Mouse (Mus musculus) myocyte (in vitro differentiated cells): ENCODE data around the gene Lipt2. TPM values are rescaled to one million over a fixed set of nuclear protein-coding genes. Genes with fewer than 3 reads are reported as not detected.
A peak's percentile ranks its signal among the peaks of the same experiment; 100 is the strongest.

ENCODE experiments used
- H3K27me3 ChIP-seq: one replicate; pipeline ENCODE4 v1.6.1; 2011; ENCODE audit not compliant: control insufficient read depth, insufficient read depth, insufficient read length
- H3K36me3 ChIP-seq: one replicate; pipeline ENCODE4 v1.6.1; 2011; ENCODE audit not compliant: control insufficient read depth, insufficient read depth
- H3K4me2 ChIP-seq: one replicate; pipeline ENCODE4 v1.6.1; 2011; ENCODE audit warnings: low read depth, control low read depth
- H3K4me3 ChIP-seq: one replicate; pipeline ENCODE4 v1.5.1; 2011; ENCODE audit warnings: mild to moderate bottlenecking, control low read depth, moderate library complexity
- H3K79me2 ChIP-seq: one replicate; pipeline ENCODE4 v1.6.1; 2011; ENCODE audit not compliant: control insufficient read depth, insufficient read depth
- H3ac ChIP-seq: one replicate; pipeline ENCODE4 v1.6.1; 2011; ENCODE audit not compliant: control insufficient read depth, insufficient read length
- CEBPB ChIP-seq: IDR thresholded peaks from 2 replicates; pipeline ENCODE4 v1.6.1; 2011; ENCODE audit warnings: mild to moderate bottlenecking, moderate library complexity; ENCODE audit not compliant: poor library complexity, insufficient read depth, severe bottlenecking
- E2F4 ChIP-seq: IDR thresholded peaks from one replicate; pipeline ENCODE4 v1.6.1; 2011; ENCODE audit warnings: mild to moderate bottlenecking, control low read depth, moderate library complexity; ENCODE audit not compliant: insufficient read depth
- MAX ChIP-seq: IDR thresholded peaks from one replicate; pipeline ENCODE4 v1.6.1; 2011; ENCODE audit warnings: low read depth, mild to moderate bottlenecking, control low read depth
- MYOD1 ChIP-seq, 3 experiments: IDR thresholded peaks; one replicate each; pipeline ENCODE4 v1.6.1; 2011; ENCODE audit warnings: control low read depth in 2 of 3, low read depth in 2 of 3, mild to moderate bottlenecking in 2 of 3, moderate library complexity in 1 of 3; ENCODE audit not compliant: insufficient read length in 2 of 3, control insufficient read depth in 1 of 3
- MYOG ChIP-seq, 3 experiments: IDR thresholded peaks; one replicate each; pipeline ENCODE4 v1.6.1; 2011; ENCODE audit warnings: control low read depth in 2 of 3, low read depth in 2 of 3, mild to moderate bottlenecking in 2 of 3; ENCODE audit not compliant: insufficient read length in 2 of 3, control insufficient read depth in 1 of 3, insufficient read depth in 1 of 3
- POLR2A ChIP-seq: IDR thresholded peaks from one replicate; pipeline ENCODE4 v1.6.1; 2011; ENCODE audit warnings: low read depth, mild to moderate bottlenecking, control low read depth, moderate library complexity; ENCODE audit not compliant: insufficient read length
- POLR2AphosphoS2 ChIP-seq: IDR thresholded peaks from one replicate; pipeline ENCODE4 v1.6.1; 2011; ENCODE audit warnings: low read depth, control low read depth; ENCODE audit not compliant: insufficient read length
- REST ChIP-seq: IDR thresholded peaks from one replicate; pipeline ENCODE4 v1.6.1; 2011; ENCODE audit warnings: mild to moderate bottlenecking, control low read depth, moderate library complexity; ENCODE audit not compliant: insufficient read depth, insufficient read length
- SRF ChIP-seq: IDR thresholded peaks from one replicate; pipeline ENCODE4 v1.6.1; 2011; ENCODE audit warnings: low read depth; ENCODE audit not compliant: control insufficient read depth, insufficient read length
- TCF12 ChIP-seq: IDR thresholded peaks from one replicate; pipeline ENCODE4 v1.6.1; 2011; ENCODE audit warnings: mild to moderate bottlenecking, control low read depth; ENCODE audit not compliant: poor library complexity, insufficient read depth, severe bottlenecking
- TCF3 ChIP-seq: IDR thresholded peaks from one replicate; pipeline ENCODE4 v1.6.1; 2011; ENCODE audit warnings: low read depth, control low read depth; ENCODE audit not compliant: insufficient read length
- USF1 ChIP-seq: IDR thresholded peaks from one replicate; pipeline ENCODE4 v1.6.1; 2011; ENCODE audit warnings: low read depth, mild to moderate bottlenecking, control low read depth, moderate library complexity
- polyA plus RNA-seq: library from polyadenylated mRNA; unstranded; fragments of >200 nt; fragmentation: generic; extraction: Trizol; gene quantifications from one replicate; pipeline ENCODE4 v1.2.1, GENCODE M21; 2012; ENCODE audit warnings: missing spikeins

The Lipt2 gene
- polyA plus RNA-seq, 1 experiment: 3.1 TPM

DNA sequence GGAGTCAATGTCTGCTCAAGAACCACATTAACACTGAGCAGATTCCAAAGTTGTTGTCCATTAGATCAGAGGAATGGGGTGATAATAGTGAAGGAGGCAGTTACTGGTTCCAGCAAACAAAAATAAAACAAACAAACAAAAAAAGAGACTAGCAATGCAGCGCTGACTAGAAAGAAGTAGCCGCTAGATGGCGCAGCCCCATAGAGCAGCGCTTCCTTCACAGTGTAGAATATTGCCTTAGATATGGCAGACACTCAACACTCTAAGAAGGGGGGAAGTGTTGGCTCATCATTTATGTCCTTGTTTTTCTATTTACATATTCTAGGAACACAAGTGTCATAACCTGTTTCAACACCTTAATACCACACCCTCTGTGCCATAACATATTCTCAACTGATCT is 31.7 kb downstream of the Lipt2 start:
- Histone ChIP-seq H3K4me3 (no peak overlapping the region), H3K79me2 (no peaks in the 10 kb centered on the region), H3K27me3 (peaks cover 12% of the 10 kb centered on the region), H3ac (no peak overlapping the region), H3K36me3 (no peaks in the 10 kb centered on the region), H3K4me2 (peak overlapping the region; percentile 14)
- TF ChIP-seq TCF3: no peak
- no peak for TF ChIP-seq MYOD1 (IDR thresholded peaks at IDR 0.05; ENCODE audit: control insufficient read depth in 1 of 3, insufficient read length in 2 of 3, low read depth in 2 of 3)
- TF ChIP-seq POLR2A: no peak
- TF ChIP-seq CEBPB: no peak
- no peak for TF ChIP-seq SRF
- TF ChIP-seq MAX: no peak
- TF ChIP-seq USF1: no peak
- no peak for TF ChIP-seq REST
- no peak for TF ChIP-seq E2F4

- no peaks in the 10 kb centered on the region for H3K36me3 ChIP-seq
- no peak overlapping the region for H3K4me3 ChIP-seq
- TF ChIP-seq TCF12: no peak
- no peak for TF ChIP-seq MYOD1 (IDR thresholded peaks at IDR 0.05; ENCODE audit: control insufficient read depth in 1 of 3, insufficient read length in 2 of 3, low read depth in 2 of 3)
- no peak for TF ChIP-seq REST
- no peak for TF ChIP-seq MYOG (IDR thresholded peaks at IDR 0.05; ENCODE audit: control insufficient read depth in 1 of 3, insufficient read depth in 1 of 3, insufficient read length in 2 of 3, low read depth in 2 of 3)
- no peak for TF ChIP-seq POLR2AphosphoS2
- TF ChIP-seq SRF: no peak
- TF ChIP-seq MAX: no peak
- TF ChIP-seq CEBPB: no peak
- no peak for TF ChIP-seq TCF3
- no peaks in the 10 kb centered on the region for H3K79me2 ChIP-seq
- H3K4me2 ChIP-seq: no peak overlapping the region
- H3K27me3 ChIP-seq: peaks cover 13% of the 10 kb centered on the region
- H3ac ChIP-seq: no peak overlapping the region
These were observed 42.1 kb downstream of the Lipt2 start for GRCm38 (mm10) chr7:100201191-100201590.

DNA sequence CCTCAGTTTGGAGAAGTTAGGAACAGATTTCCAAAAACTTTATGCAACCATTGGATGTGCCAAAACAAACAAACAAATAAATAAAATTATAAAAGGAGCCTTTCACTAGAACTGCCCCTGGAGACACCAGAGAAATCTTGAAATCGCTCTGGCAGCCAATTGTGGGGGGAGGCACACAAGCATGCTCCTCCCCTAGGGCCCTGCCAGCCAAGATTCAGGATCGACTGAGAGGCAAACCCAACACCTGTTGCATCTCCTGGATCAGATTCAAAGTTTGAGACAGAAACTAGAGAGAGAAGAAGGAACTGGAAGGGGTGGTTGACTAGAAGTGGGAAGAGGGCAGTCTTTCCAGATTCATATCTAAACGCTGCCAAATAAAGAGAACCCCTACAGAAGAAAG is 44.5 kb downstream of the Lipt2 start:
- peaks cover 10% of the 10 kb centered on the region for H3K27me3 ChIP-seq
- no peaks in the 10 kb centered on the region for H3K36me3 ChIP-seq
- H3K79me2 ChIP-seq: no peaks in the 10 kb centered on the region
- H3K4me2 ChIP-seq: no peak overlapping the region
- no peak overlapping the region for H3K4me3 ChIP-seq
- H3ac ChIP-seq: no peak overlapping the region
- TF ChIP-seq TCF12 (no peak), MAX (no peak), MYOD1 (IDR thresholded peaks at IDR 0.05; ENCODE audit: control insufficient read depth in 1 of 3, insufficient read length in 2 of 3, low read depth in 2 of 3) (peak in 2 of 3 experiments; percentile 31 to 38), USF1 (no peak)

- TF ChIP-seq SRF (no peak), USF1 (no peak), CEBPB (no peak), MYOD1 (IDR thresholded peaks at IDR 0.05; ENCODE audit: control insufficient read depth in 1 of 3, insufficient read length in 2 of 3, low read depth in 2 of 3) (no peak), REST (no peak), E2F4 (no peak), TCF12 (no peak), MAX (no peak), TCF3 (no peak), POLR2A (no peak), MYOG (IDR thresholded peaks at IDR 0.05; ENCODE audit: control insufficient read depth in 1 of 3, insufficient read depth in 1 of 3, insufficient read length in 2 of 3, low read depth in 2 of 3) (no peak), POLR2AphosphoS2 (no peak)
- H3K4me3 ChIP-seq: no peak overlapping the region
These were observed 45.8 kb downstream of the Lipt2 start for GRCm38 (mm10) chr7:100204871-100205270.

DNA sequence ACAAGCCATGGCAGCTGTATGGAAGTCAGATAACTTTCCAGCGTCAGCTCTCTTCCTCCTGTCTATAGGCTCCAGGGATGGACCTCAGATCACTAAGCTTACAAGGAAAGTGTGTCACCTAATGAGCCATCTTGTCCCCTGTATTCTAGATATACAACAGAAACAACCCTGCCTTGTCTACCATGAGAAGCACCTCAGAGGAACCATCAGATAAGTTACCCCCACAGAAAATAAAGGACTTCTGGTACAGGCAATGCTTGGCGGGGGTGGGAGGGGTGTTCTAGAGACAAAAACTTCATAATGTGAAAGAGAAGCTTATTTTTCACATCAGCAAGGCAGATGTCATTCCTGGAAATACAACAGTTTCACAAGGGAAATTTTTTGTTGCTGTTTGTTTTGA is 47.1 kb downstream of the Lipt2 start:
- H3ac ChIP-seq: no peak overlapping the region
- no peak overlapping the region for H3K4me3 ChIP-seq
- no peaks in the 10 kb centered on the region for H3K79me2 ChIP-seq
- TF ChIP-seq MYOD1 (IDR thresholded peaks at IDR 0.05; ENCODE audit: control insufficient read depth in 1 of 3, insufficient read length in 2 of 3, low read depth in 2 of 3): no peak
- no peak for TF ChIP-seq E2F4
- TF ChIP-seq USF1: no peak
- TF ChIP-seq CEBPB: no peak
- H3K27me3 ChIP-seq: peaks cover 12% of the 10 kb centered on the region
- no peak overlapping the region for H3K4me2 ChIP-seq
- no peaks in the 10 kb centered on the region for H3K36me3 ChIP-seq

More at GRCm38 (mm10) chr7:100204871-100205270, 45.8 kb downstream of the Lipt2 start:
- no peak overlapping the region for H3K4me2 ChIP-seq
- H3K36me3 ChIP-seq: no peaks in the 10 kb centered on the region
- H3K27me3 ChIP-seq: peaks cover 12% of the 10 kb centered on the region
- no peak overlapping the region for H3ac ChIP-seq
- no peaks in the 10 kb centered on the region for H3K79me2 ChIP-seq
